Mouse (Mus musculus): Measurements from ENCODE around the gene Hpd. TPM values are rescaled to one million over a fixed set of nuclear protein-coding genes. Genes with fewer than 3 reads are reported as not detected.

The Hpd gene
- polyA plus RNA-seq, 1 experiment = not detected

DNA sequence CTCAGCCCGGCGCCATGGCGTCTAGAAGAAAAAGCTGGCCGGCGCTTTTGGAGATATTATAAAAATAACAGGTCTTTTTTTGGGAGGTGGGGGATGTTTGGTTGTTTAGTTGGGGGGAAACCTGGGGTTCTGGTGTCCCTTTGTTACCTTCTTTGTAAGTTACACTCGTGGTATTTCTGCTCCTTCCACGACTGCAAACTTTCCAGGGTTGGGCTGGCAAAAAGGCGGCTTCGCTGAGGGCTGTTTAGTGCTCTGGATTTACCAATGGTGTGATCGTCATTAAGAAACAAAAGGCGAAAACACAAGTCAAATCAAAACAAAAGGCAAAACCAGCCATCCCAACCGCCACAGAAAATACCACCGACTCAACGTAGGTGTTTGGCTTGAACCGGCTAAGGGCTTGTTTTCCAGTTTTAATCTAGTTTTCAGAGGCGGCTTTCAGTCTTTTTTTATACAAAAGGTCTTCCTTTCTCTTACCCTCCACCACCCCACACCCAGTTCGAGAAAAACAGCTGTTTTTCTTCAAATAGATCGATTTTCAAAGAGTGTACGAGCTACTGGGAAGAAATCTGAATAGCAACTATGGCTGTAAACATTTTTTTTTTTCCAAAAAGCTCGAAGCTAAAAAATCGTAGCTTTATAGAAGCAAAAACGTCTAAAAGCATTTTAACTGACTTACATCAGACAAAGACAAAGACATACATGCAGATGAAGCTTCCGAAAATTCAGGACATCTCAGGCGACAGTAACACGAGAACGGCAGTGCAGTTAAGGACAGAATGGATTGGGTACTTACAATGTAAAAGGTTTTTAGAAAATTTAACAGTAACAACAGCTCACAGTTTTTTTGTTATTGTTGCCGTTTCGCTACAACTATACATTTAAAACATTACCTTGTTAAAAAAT lies 42.6 kb downstream of the Hpd start:
- H3ac ChIP-seq (ENCODE audit: control insufficient read depth, insufficient read length, low read depth) = peak overlapping the region; percentile 83
- H3K27me3 ChIP-seq (ENCODE audit: control insufficient read depth, insufficient read depth, insufficient read length) = no peaks in the 10 kb centered on the region
- peaks cover 75% of the 10 kb centered on the region for H3K79me2 ChIP-seq (ENCODE audit: control insufficient read depth, insufficient read depth)
- H3K79me3 ChIP-seq (ENCODE audit: low read depth) = peaks cover 34% of the 10 kb centered on the region
- TF ChIP-seq CTCF (IDR thresholded peaks at IDR 0.05; ENCODE audit: control insufficient read depth, insufficient read depth, insufficient read length) (no peak), CEBPB (IDR thresholded peaks at IDR 0.05; ENCODE audit: low read depth) (no peak), MYOG (IDR thresholded peaks at IDR 0.05; ENCODE audit: control insufficient read depth, extremely low read depth, insufficient read length) (no peak), FOSL1 (IDR thresholded peaks at IDR 0.05; ENCODE audit: insufficient read depth, low read length, poor library complexity, severe bottlenecking) (no peak), MAX (IDR thresholded peaks at IDR 0.05) (no peak), MYOD1 (IDR thresholded peaks at IDR 0.05; ENCODE audit: control insufficient read depth, insufficient read length, low read depth) (no peak), USF1 (IDR thresholded peaks at IDR 0.05; ENCODE audit: low read depth) (no peak)
- H3K36me3 ChIP-seq (ENCODE audit: control insufficient read depth, insufficient read depth) = peaks cover 5% of the 10 kb centered on the region
- peak overlapping the region; percentile 45 for H3K4me3 ChIP-seq (ENCODE audit: insufficient read depth, poor library complexity, severe bottlenecking)

DNA sequence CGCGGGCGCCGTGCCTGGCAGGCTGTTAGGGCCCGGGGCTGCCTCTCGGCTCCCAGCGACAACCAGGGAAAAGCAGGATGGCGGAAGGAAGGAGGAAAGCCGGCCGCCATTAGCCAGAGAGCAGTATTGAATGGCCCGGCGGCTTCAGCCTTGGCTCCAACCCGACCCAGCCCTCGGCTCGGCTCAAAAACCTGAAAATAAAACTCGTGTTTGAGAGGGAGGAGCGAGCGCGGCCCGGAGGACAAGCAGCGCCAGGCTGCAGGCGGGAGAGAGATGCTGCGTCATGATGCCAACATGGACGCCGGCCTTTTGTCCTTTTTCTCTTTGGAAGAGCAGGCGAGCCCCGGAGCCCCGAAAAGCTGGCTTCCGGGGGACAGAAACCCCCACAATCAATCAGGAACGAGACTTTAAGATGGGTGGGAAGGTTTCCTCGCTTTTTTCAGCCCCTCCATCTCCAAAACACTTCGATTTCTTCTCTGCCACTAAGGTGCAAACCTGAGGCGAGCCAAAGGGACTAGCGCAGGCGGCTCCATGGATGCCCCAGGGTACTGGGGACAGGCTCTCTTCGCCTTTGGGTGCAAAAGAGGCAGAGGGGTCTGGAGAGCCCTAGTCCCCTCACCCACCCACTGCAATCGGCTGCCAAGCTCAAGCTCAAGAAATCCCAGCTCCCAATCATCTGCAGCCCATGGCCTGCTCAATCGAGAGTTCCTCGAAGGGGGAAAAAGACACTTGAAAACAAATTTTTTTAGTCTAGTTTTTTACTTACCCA lies 43.4 kb downstream of the Hpd start:
- H3K27me3 ChIP-seq (ENCODE audit: control insufficient read depth, insufficient read depth, insufficient read length) = no peaks in the 10 kb centered on the region
- H3K79me2 ChIP-seq (ENCODE audit: control insufficient read depth, insufficient read depth) = peaks cover 67% of the 10 kb centered on the region
- H3K36me3 ChIP-seq (ENCODE audit: control insufficient read depth, insufficient read depth) = peaks cover 6% of the 10 kb centered on the region
- peak; percentile 69 for TF ChIP-seq MAX (IDR thresholded peaks at IDR 0.05)
- TF ChIP-seq CEBPB (IDR thresholded peaks at IDR 0.05; ENCODE audit: low read depth) = no peak
- peak overlapping the region; percentile 83 for H3ac ChIP-seq (ENCODE audit: control insufficient read depth, insufficient read length, low read depth)
- peaks cover 32% of the 10 kb centered on the region for H3K79me3 ChIP-seq (ENCODE audit: low read depth)
- peak overlapping the region; percentile 45 for H3K4me3 ChIP-seq (ENCODE audit: insufficient read depth, poor library complexity, severe bottlenecking)

DNA sequence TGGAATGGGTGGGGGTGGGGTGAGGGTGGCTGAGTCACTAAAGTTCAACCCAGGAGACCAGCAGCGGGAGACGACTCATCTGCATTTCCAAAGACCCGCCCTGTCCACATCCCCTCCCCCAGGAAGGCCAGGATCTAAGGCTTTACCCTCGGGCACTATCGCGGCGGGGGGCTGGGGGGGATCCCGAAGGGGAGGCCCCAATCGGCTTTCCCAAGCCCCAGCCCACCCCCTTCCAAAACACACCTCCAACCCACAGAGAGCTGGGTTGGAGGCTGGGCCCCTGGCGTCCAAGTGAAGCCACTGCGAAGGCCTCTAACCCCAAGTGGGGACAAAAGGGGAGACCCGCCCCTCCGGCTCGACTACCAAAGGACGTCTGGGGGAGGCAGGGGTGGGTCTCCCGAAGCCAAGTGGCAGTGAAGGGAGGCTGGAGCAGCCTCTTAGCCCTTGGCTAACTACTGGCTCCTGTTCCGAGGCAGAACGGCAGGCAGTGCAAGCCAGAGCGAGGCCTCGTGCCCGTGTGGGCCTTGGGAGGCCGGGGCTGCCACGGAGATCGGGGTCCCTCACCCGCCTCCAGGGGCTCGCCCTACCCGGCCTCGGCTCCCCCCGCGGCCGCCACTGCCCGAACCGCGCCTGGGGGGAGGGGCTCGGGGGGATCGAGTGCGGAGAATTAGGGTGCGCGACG lies 44.2 kb downstream of the Hpd start:
- TF ChIP-seq MYOG (IDR thresholded peaks at IDR 0.05; ENCODE audit: control insufficient read depth, extremely low read depth, insufficient read length) (no peak), MAX (IDR thresholded peaks at IDR 0.05) (no peak), CTCF (IDR thresholded peaks at IDR 0.05; ENCODE audit: control insufficient read depth, insufficient read depth, insufficient read length) (no peak), USF1 (IDR thresholded peaks at IDR 0.05; ENCODE audit: low read depth) (no peak), FOSL1 (IDR thresholded peaks at IDR 0.05; ENCODE audit: insufficient read depth, low read length, poor library complexity, severe bottlenecking) (no peak), CEBPB (IDR thresholded peaks at IDR 0.05; ENCODE audit: low read depth) (no peak), MYOD1 (IDR thresholded peaks at IDR 0.05; ENCODE audit: control insufficient read depth, insufficient read length, low read depth) (no peak)
- Histone ChIP-seq H3K4me3 (ENCODE audit: insufficient read depth, poor library complexity, severe bottlenecking) (peak overlapping the region; percentile 45), H3K36me3 (ENCODE audit: control insufficient read depth, insufficient read depth) (peaks cover 8% of the 10 kb centered on the region), H3K79me3 (ENCODE audit: low read depth) (peaks cover 25% of the 10 kb centered on the region), H3ac (ENCODE audit: control insufficient read depth, insufficient read length, low read depth) (peak overlapping the region; percentile 83), H3K79me2 (ENCODE audit: control insufficient read depth, insufficient read depth) (peaks cover 59% of the 10 kb centered on the region), H3K27me3 (ENCODE audit: control insufficient read depth, insufficient read depth, insufficient read length) (no peaks in the 10 kb centered on the region)

DNA sequence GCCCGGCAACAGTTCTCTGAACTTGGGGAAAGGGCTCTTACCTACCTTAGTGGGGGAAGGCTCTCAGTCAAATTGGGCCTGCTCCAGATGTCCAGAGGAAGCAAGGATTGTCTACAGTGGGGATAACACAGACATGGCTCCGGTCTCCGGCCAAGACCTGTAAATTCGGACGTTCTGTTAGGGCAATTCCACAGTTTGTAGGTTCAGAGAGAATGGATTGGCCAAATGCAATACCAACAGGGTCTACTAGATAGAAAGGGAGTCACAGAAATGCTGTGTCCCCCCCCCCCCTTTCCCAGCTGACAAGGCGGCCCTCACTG lies 44.7 kb downstream of the Hpd start:
- H3K36me3 ChIP-seq (ENCODE audit: control insufficient read depth, insufficient read depth) = peaks cover 8% of the 10 kb centered on the region
- peak overlapping the region; percentile 22 for H3K4me3 ChIP-seq (ENCODE audit: insufficient read depth, poor library complexity, severe bottlenecking)
- no peak for TF ChIP-seq CEBPB (IDR thresholded peaks at IDR 0.05; ENCODE audit: low read depth)
- TF ChIP-seq CTCF (IDR thresholded peaks at IDR 0.05; ENCODE audit: control insufficient read depth, insufficient read depth, insufficient read length) = no peak
- TF ChIP-seq MAX (IDR thresholded peaks at IDR 0.05) = no peak
- no peak for TF ChIP-seq MYOD1 (IDR thresholded peaks at IDR 0.05; ENCODE audit: control insufficient read depth, insufficient read length, low read depth)
- H3K27me3 ChIP-seq (ENCODE audit: control insufficient read depth, insufficient read depth, insufficient read length) = no peaks in the 10 kb centered on the region
- H3K79me2 ChIP-seq (ENCODE audit: control insufficient read depth, insufficient read depth) = peaks cover 54% of the 10 kb centered on the region
- peaks cover 20% of the 10 kb centered on the region for H3K79me3 ChIP-seq (ENCODE audit: low read depth)
- peak overlapping the region; percentile 50 for H3ac ChIP-seq (ENCODE audit: control insufficient read depth, insufficient read length, low read depth)

DNA sequence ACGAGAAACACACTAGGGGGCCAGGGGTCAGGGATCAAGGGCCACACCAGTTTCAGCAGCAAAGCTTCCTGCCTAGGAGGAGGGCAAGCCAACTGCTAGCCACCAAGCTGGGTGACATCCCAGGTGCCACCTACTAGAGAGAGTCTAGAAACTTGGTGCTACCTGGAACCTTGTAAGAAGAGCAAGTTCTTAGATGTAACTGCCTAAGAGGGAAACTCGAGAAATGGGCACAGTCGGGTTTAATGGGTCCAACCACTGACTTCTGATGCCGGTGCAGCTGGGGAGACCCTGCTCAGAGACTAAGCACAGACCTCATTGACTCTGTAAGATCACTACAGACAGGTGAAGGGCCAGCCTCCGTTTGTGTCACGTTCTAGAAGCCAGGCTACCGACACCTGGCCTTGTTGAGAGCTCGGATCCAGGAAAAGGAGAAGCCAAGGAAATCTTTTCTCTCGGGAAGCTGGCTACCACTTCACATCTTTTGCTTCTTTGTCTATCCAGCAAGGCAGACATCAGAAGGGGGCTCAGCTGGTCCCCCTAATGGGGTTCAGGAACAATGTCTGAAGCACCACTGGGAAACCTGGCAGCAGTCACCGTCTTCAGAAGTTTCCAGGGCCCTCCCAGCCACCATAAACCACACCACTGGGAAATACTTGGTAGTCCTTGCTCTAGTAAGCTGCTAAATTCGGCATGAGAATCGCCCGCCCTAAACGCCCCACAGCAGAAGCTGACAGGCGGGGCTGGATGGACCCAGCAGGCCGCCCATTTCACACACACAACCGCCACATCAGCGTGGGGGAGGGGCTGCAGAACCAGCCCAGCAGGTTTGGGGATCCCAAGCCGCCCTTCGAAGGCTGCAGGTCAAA lies 45.2 kb downstream of the Hpd start:
- Histone ChIP-seq H3K79me3 (ENCODE audit: low read depth) (peaks cover 18% of the 10 kb centered on the region), H3K4me3 (ENCODE audit: insufficient read depth, poor library complexity, severe bottlenecking) (peak overlapping the region; percentile 22), H3K36me3 (ENCODE audit: control insufficient read depth, insufficient read depth) (peaks cover 8% of the 10 kb centered on the region), H3K79me2 (ENCODE audit: control insufficient read depth, insufficient read depth) (peaks cover 48% of the 10 kb centered on the region), H3ac (ENCODE audit: control insufficient read depth, insufficient read length, low read depth) (peak overlapping the region; percentile 51), H3K27me3 (ENCODE audit: control insufficient read depth, insufficient read depth, insufficient read length) (no peaks in the 10 kb centered on the region)
- TF ChIP-seq MYOG (IDR thresholded peaks at IDR 0.05; ENCODE audit: control insufficient read depth, extremely low read depth, insufficient read length) = no peak
- no peak for TF ChIP-seq USF1 (IDR thresholded peaks at IDR 0.05; ENCODE audit: low read depth)
- no peak for TF ChIP-seq MYOD1 (IDR thresholded peaks at IDR 0.05; ENCODE audit: control insufficient read depth, insufficient read length, low read depth)
- no peak for TF ChIP-seq MAX (IDR thresholded peaks at IDR 0.05)
- TF ChIP-seq FOSL1 (IDR thresholded peaks at IDR 0.05; ENCODE audit: insufficient read depth, low read length, poor library complexity, severe bottlenecking) = no peak
- no peak for TF ChIP-seq CTCF (IDR thresholded peaks at IDR 0.05; ENCODE audit: control insufficient read depth, insufficient read depth, insufficient read length)
- TF ChIP-seq CEBPB (IDR thresholded peaks at IDR 0.05; ENCODE audit: low read depth) = no peak
